10 mouse cellular contexts compared by ENCODE assay signal in genomic region chr10:58405285-58405948, GRCm38 (mm10). TPM values are rescaled to one million over a fixed set of nuclear protein-coding genes. Genes with fewer than 3 reads are reported as not detected.
A peak's percentile ranks its signal among the peaks of the same experiment; 100 is the strongest.
DNase-seq lines count a peak whose midpoint lies in the region; ATAC-seq and TF ChIP-seq lines count a peak whose summit lies in the region.
"Had no signal": no experiment of that assay in that cellular context is flagged by ENCODE, and none has a peak within 500 bp of the region (broad histone marks: within the 10 kb centered on the region; RNA-seq: fewer than 3 reads in every experiment).

No protein-coding gene starts in this region.

- peak; percentile 23 for ATAC-seq in granulocyte monocyte progenitor cell, adult 5-6 weeks (replicated peaks; ENCODE audit: poor library complexity, severe bottlenecking)
- ATAC-seq in intestine, postnatal 0 days, result peak; percentile 53
- ATAC-seq in megakaryocyte-erythroid progenitor cell, adult 5-6 weeks (replicated peaks; ENCODE audit: low FRiP score, low TSS enrichment, poor library complexity, severe bottlenecking), result peak; percentile 69
- ATAC-seq: midbrain, embryonic 16.5 days had no signal

- H3K4me1 ChIP-seq in intestine, postnatal 0 days (replicated peaks; ENCODE audit: control insufficient read depth, insufficient read depth, low read length), result no peaks in the 10 kb centered on the region; the same call in none of the 2 replicates

- no peaks in the 10 kb centered on the region for H3K9me3 ChIP-seq in intestine, postnatal 0 days (ENCODE audit: control insufficient read depth)

- DNase-seq in layer of hippocampus, adult 2 months (ENCODE audit: low spot score in 2 of 2), result no peak
- no peak for DNase-seq in layer of hippocampus, postnatal 10 days (ENCODE audit: low spot score in 2 of 2)
- no peak for DNase-seq in layer of hippocampus, adult 11-12 months (ENCODE audit: low spot score)
- DNase-seq in ovary, postnatal 10 days (ENCODE audit: low spot score), result no peak
- DNase-seq: gastrocnemius, postnatal 10 days; right cerebral cortex, postnatal 25 days had no signal

- H3K9ac ChIP-seq in intestine, postnatal 0 days (ENCODE audit: low read depth, low read length), result no peak overlapping the region

- H3K4me3 ChIP-seq in layer of hippocampus, adult 2 months, result no peak overlapping the region
- H3K4me3 ChIP-seq in intestine, postnatal 0 days (ENCODE audit: low read depth, low read length), result no peak overlapping the region

- WGBS in intestine, postnatal 0 days, result 53% methylated on average over 4 of the region's 4 CpGs

- peak overlapping the region; percentile 74 for H3K27ac ChIP-seq in layer of hippocampus, adult 2 months
- H3K27ac ChIP-seq in intestine, postnatal 0 days (ENCODE audit: low read depth, low read length), result peak overlapping the region; percentile 72

- H3K27me3 ChIP-seq in intestine, postnatal 0 days (replicated peaks; ENCODE audit: control insufficient read depth, insufficient read depth, low read length), result no peaks in the 10 kb centered on the region

- H3K36me3 ChIP-seq in intestine, postnatal 0 days (ENCODE audit: control insufficient read depth, insufficient read depth), result peaks cover 34% of the 10 kb centered on the region

- H3K4me2 ChIP-seq in intestine, postnatal 0 days (replicated peaks; ENCODE audit: low read depth), result 0 out of 2 replicates have a peak overlapping the region, but pooled peaks have one; percentile 17

- no peak for TF ChIP-seq CTCF in layer of hippocampus, adult 2 months (conservative IDR thresholded peaks at IDR 0.05)
- TF ChIP-seq CTCF in intestine, postnatal 0 days (IDR thresholded peaks at IDR 0.05; ENCODE audit: low read depth), result no peak

RNA-seq across cellular contexts. Expression of gene Ranbp2, which starts 41.3 kb away (rescaled TPM):
- 10 to 100 TPM; 78.2 to 81.5 TPM for total RNA-seq in layer of hippocampus, adult 2 months (2021)
- 10 to 100 TPM; 63.9 to 65.9 TPM for total RNA-seq in layer of hippocampus, postnatal 10 days (2021)
- total RNA-seq in granulocyte monocyte progenitor cell, adult 5-6 weeks (2014; fragmentation: Nextera tagmentation), result 96.7 and 115 TPM in 2 replicates
- total RNA-seq in granulocyte monocyte progenitor cell, adult 5-6 weeks (2017), result 206 and 245 TPM in 2 replicates
- polyA plus RNA-seq in intestine, postnatal 0 days (2015; fragmentation: Nextera tagmentation; extraction: Ambion mirVana), result 8.0 and 9.0 TPM in 2 replicates
- total RNA-seq in megakaryocyte-erythroid progenitor cell, adult 5-6 weeks (2014; fragmentation: Nextera tagmentation), result 146 and 174 TPM in 2 replicates
- 291 and 342 TPM in 2 replicates for total RNA-seq in megakaryocyte-erythroid progenitor cell, adult 5-6 weeks (2017)
